Mouse (Mus musculus) ES-Bruce4 (cell line): Measurements from ENCODE around the gene Nol4l.

ENCODE experiments used
- CTCF ChIP-seq: IDR thresholded peaks from one replicate; pipeline ENCODE4 v1.8.1; 2011; ENCODE audit warnings: low read depth, low read length
- POLR2A ChIP-seq: IDR thresholded peaks from one replicate; pipeline ENCODE4 v1.8.1; 2011; ENCODE audit warnings: low read length; ENCODE audit not compliant: insufficient read depth

- TF ChIP-seq POLR2A, result no peak
- no peak for TF ChIP-seq CTCF
These were observed 19.7 kb upstream of the Nol4l start for GRCm38 (mm10) chr2:153549486-153549885.
